Mouse (Mus musculus): ENCODE data around the gene Cdk20.

GRCm38 (mm10) chr13:64422607-64422957 lies 9.5 kb upstream of the Cdk20 start:
- TF ChIP-seq CHD2 (IDR thresholded peaks at IDR 0.05; ENCODE audit: low read depth, low read length) (no peak), ZNF384 (IDR thresholded peaks at IDR 0.05; ENCODE audit: low read depth, low read length) (no peak), HCFC1 (IDR thresholded peaks at IDR 0.05; ENCODE audit: borderline replicate concordance, insufficient read depth, low read length) (no peak)

Data from ES-E14 (cell line).